Mouse (Mus musculus): Measurements from ENCODE around the gene Prss33. TPM values are rescaled to one million over a fixed set of nuclear protein-coding genes. Genes with fewer than 3 reads are reported as not detected.

Prss33 gene
- total RNA-seq, 2 experiments from 2014 or later = not detected

- DNase-seq = peak; percentile 61
Measured at GRCm38 (mm10) chr17:23785561-23786471, 50.0 kb downstream of the Prss33 start, which contains the start of gene Flywch2. Gene Flywch2 (minus strand): TSS chr17:23786081.

- no peak for DNase-seq
Measured at GRCm38 (mm10) chr17:23783352-23783751, 52.5 kb downstream of the Prss33 start.

Small RNA genes within 50 kb of the gene (microRNA-seq; reads per million reads assigned to microRNA genes)
- gene Mir5125 = 0.25 to 1.6 reads per million in 2 experiments

Other genes starting within 250 kb of the Prss33 start
- 1 to 10 TPM; 6.6 to 7.0 TPM for gene Zfp13, start 236.6 kb downstream of the Prss33 start, total RNA-seq (2021)
- gene Zscan10, start 235.2 kb downstream of the Prss33 start, total RNA-seq (2021) = not detected
- under 1 TPM; 0.35 to 0.43 TPM for gene Mmp25, start 190.8 kb downstream of the Prss33 start, total RNA-seq (2021)
- not detected for gene Bicdl2, start 175.6 kb downstream of the Prss33 start, total RNA-seq (2021)
- 100 to 1,000 TPM; 273 to 283 TPM for gene Hcfc1r1, start 162.5 kb downstream of the Prss33 start, total RNA-seq (2021)
- gene Thoc6, start 162.2 kb downstream of the Prss33 start, total RNA-seq (2021) = 10 to 100 TPM; 17.7 to 21.2 TPM
- gene Tnfrsf12a, start 158.6 kb downstream of the Prss33 start, total RNA-seq (2021) = 10 to 100 TPM; 33.4 to 51.3 TPM
- gene Cldn6, start 156.8 kb downstream of the Prss33 start, total RNA-seq (2021) = not detected
- under 1 TPM; 0.54 to 0.70 TPM for gene Cldn9, start 152.0 kb downstream of the Prss33 start, total RNA-seq (2021)
- gene 1520401A03Rik, start 113.3 kb downstream of the Prss33 start, total RNA-seq (2021) = under 1 TPM; 0.12 to 0.23 TPM
- gene Pkmyt1, start 109.7 kb downstream of the Prss33 start, total RNA-seq (2021) = 1 to 10 TPM; 4.7 to 5.6 TPM
- gene Paqr4, start 95.2 kb downstream of the Prss33 start, total RNA-seq (2021) = 1 to 10 TPM; 7.6 to 9.4 TPM
- gene Kremen2, start 90.2 kb downstream of the Prss33 start, total RNA-seq (2021) = not detected
- gene Flywch1, start 64.5 kb downstream of the Prss33 start, total RNA-seq (2021) = 10 to 100 TPM; 39.0 to 39.5 TPM
- gene Flywch2, start 50.0 kb downstream of the Prss33 start, total RNA-seq (2021) = 1 to 10 TPM; 3.4 to 3.8 TPM
- gene Srrm2, start 45.5 kb downstream of the Prss33 start, total RNA-seq (2021) = 100 to 1,000 TPM; 177 to 255 TPM
- gene Elob, start 6.9 kb downstream of the Prss33 start, total RNA-seq (2021) = 100 to 1,000 TPM; 364 to 374 TPM
- not detected for gene Prss32, start 7.8 kb upstream of the Prss33 start, total RNA-seq (2021)
- gene Prss41, start 8.1 kb upstream of the Prss33 start, total RNA-seq (2021) = not detected
- gene Prss21, start 32.0 kb upstream of the Prss33 start, total RNA-seq (2021) = not detected
- not detected for gene Dcpp1, start 44.8 kb upstream of the Prss33 start, total RNA-seq (2021)
- gene Dcpp2, start 44.8 kb upstream of the Prss33 start, total RNA-seq (2021) = not detected
- gene Dcpp3, start 81.4 kb upstream of the Prss33 start, total RNA-seq (2021) = not detected
- gene Sbp, start 105.6 kb upstream of the Prss33 start, total RNA-seq (2021) = not detected
- gene Sbpl, start 119.2 kb upstream of the Prss33 start, total RNA-seq (2021) = not detected
- gene Prss30, start 144.5 kb upstream of the Prss33 start, total RNA-seq (2021) = not detected
- gene Prss22, start 162.0 kb upstream of the Prss33 start, total RNA-seq (2021) = not detected
- gene Prss27, start 202.1 kb upstream of the Prss33 start, total RNA-seq (2021) = not detected
- 10 to 100 TPM; 16.9 to 18.2 TPM for gene Kctd5, start 237.4 kb upstream of the Prss33 start, total RNA-seq (2021)